14 mouse cellular contexts compared by ENCODE assay signal in genomic region chr19:18615680-18616240, GRCm38 (mm10). TPM values are rescaled to one million over a fixed set of nuclear protein-coding genes. Genes with fewer than 3 reads are reported as not detected.
A peak's percentile ranks its signal among the peaks of the same experiment; 100 is the strongest.
DNase-seq lines count a peak whose midpoint lies in the region; ATAC-seq and TF ChIP-seq lines count a peak whose summit lies in the region.
"Had no signal": no experiment of that assay in that cellular context is flagged by ENCODE, and none has a peak within 500 bp of the region (broad histone marks: within the 10 kb centered on the region; RNA-seq: fewer than 3 reads in every experiment).

No protein-coding gene starts in this region.

- TF ChIP-seq CTCF in lung, postnatal 0 days (IDR thresholded peaks at IDR 0.05) = no peak

- H3K4me3 ChIP-seq in hindbrain, embryonic 15.5 days = no peak overlapping the region
- H3K4me3 ChIP-seq in hindbrain, embryonic 12.5 days = no peak overlapping the region
- H3K4me3 ChIP-seq in lung, postnatal 0 days (ENCODE audit: low read depth, low read length) = no peak overlapping the region
- no peak overlapping the region for H3K4me3 ChIP-seq in neural tube, embryonic 15.5 days (replicated peaks)
- H3K4me3 ChIP-seq: hindbrain, embryonic 13.5 days; limb, embryonic 13.5 days had no signal

- H3K36me3 ChIP-seq in hindbrain, embryonic 15.5 days = no peaks in the 10 kb centered on the region
- H3K36me3 ChIP-seq in hindbrain, embryonic 12.5 days = no peaks in the 10 kb centered on the region
- H3K36me3 ChIP-seq in lung, postnatal 0 days (ENCODE audit: insufficient read depth, low read length) = no peaks in the 10 kb centered on the region
- no peaks in the 10 kb centered on the region for H3K36me3 ChIP-seq in neural tube, embryonic 15.5 days
- H3K36me3 ChIP-seq: hindbrain, embryonic 13.5 days; limb, embryonic 13.5 days had no signal

- no peak overlapping the region for H3K9ac ChIP-seq in hindbrain, embryonic 15.5 days
- H3K9ac ChIP-seq in hindbrain, embryonic 12.5 days = no peak overlapping the region
- no peak overlapping the region for H3K9ac ChIP-seq in lung, postnatal 0 days (replicated peaks; ENCODE audit: low read depth)
- no peak overlapping the region for H3K9ac ChIP-seq in neural tube, embryonic 15.5 days (replicated peaks)
- H3K9ac ChIP-seq: hindbrain, embryonic 13.5 days; limb, embryonic 13.5 days had no signal

- ATAC-seq in hindbrain, embryonic 15.5 days (ENCODE audit: low FRiP score, low read depth) = no peak
- ATAC-seq in hindbrain, embryonic 12.5 days (ENCODE audit: low FRiP score) = no peak
- no peak for ATAC-seq in lung, postnatal 0 days
- ATAC-seq in granulocyte monocyte progenitor cell, adult 5-6 weeks (replicated peaks; ENCODE audit: poor library complexity, severe bottlenecking) = 0 out of 2 replicates have a peak, but pooled peaks have one; percentile 12
- ATAC-seq in neural tube, embryonic 15.5 days (ENCODE audit: low FRiP score) = no peak
- ATAC-seq: activated CD4-positive, CD25-positive, alpha-beta regulatory T cell, adult 4 months; CD4-positive, CD25-positive, alpha-beta regulatory T cell, adult 4 months had no signal

- no peaks in the 10 kb centered on the region for H3K4me1 ChIP-seq in hindbrain, embryonic 15.5 days (replicated peaks)
- 0 out of 2 replicates have a peak, but pooled peaks cover 3% of the 10 kb centered on the region for H3K4me1 ChIP-seq in hindbrain, embryonic 12.5 days
- peaks cover 16% of the 10 kb centered on the region; the same call in 1 of the 2 replicates for H3K4me1 ChIP-seq in lung, postnatal 0 days (ENCODE audit: insufficient read depth, low read depth, low read length)
- no peaks in the 10 kb centered on the region for H3K4me1 ChIP-seq in neural tube, embryonic 15.5 days

- DNase-seq in lung, postnatal 0 days (ENCODE audit: low spot score) = peak; percentile 26
- DNase-seq in lung, adult 18-20 months = no peak
- no peak for DNase-seq in layer of hippocampus, adult 8-10 months (ENCODE audit: low spot score in 2 of 2)
- DNase-seq in urinary bladder, postnatal 25 days (ENCODE audit: low spot score) = no peak
- DNase-seq: cerebellum, adult 11-12 months; spleen, adult 18-20 months had no signal

- no peaks in the 10 kb centered on the region for H3K27me3 ChIP-seq in hindbrain, embryonic 15.5 days
- H3K27me3 ChIP-seq in hindbrain, embryonic 12.5 days = no peaks in the 10 kb centered on the region
- H3K27me3 ChIP-seq in lung, postnatal 0 days (replicated peaks; ENCODE audit: insufficient read depth, low read length) = no peaks in the 10 kb centered on the region
- no peaks in the 10 kb centered on the region for H3K27me3 ChIP-seq in neural tube, embryonic 15.5 days (replicated peaks)
- H3K27me3 ChIP-seq: hindbrain, embryonic 13.5 days; limb, embryonic 13.5 days had no signal

- H3K4me2 ChIP-seq in hindbrain, embryonic 15.5 days = no peak overlapping the region
- H3K4me2 ChIP-seq in hindbrain, embryonic 12.5 days (replicated peaks) = no peak overlapping the region
- H3K4me2 ChIP-seq in lung, postnatal 0 days (replicated peaks; ENCODE audit: low read depth, low read length) = peak overlapping the region; percentile 32
- H3K4me2 ChIP-seq in neural tube, embryonic 15.5 days = no peak overlapping the region
- H3K4me2 ChIP-seq: hindbrain, embryonic 13.5 days; limb, embryonic 13.5 days had no signal

- H3K9me3 ChIP-seq in hindbrain, embryonic 15.5 days = no peaks in the 10 kb centered on the region
- H3K9me3 ChIP-seq in hindbrain, embryonic 12.5 days (replicated peaks) = no peaks in the 10 kb centered on the region
- H3K9me3 ChIP-seq in lung, postnatal 0 days (ENCODE audit: low read length) = no peaks in the 10 kb centered on the region
- H3K9me3 ChIP-seq in neural tube, embryonic 15.5 days (replicated peaks) = no peaks in the 10 kb centered on the region
- H3K9me3 ChIP-seq: hindbrain, embryonic 13.5 days; limb, embryonic 13.5 days had no signal

- peak overlapping the region; percentile 63; the same call in 1 of the 2 replicates for H3K27ac ChIP-seq in hindbrain, embryonic 15.5 days (replicated peaks)
- H3K27ac ChIP-seq in hindbrain, embryonic 12.5 days = no peak overlapping the region
- H3K27ac ChIP-seq in lung, postnatal 0 days (ENCODE audit: low read length) = peak overlapping the region; percentile 66
- H3K27ac ChIP-seq in neural tube, embryonic 15.5 days (replicated peaks) = peak overlapping the region; percentile 3
- H3K27ac ChIP-seq: hindbrain, embryonic 13.5 days; limb, embryonic 13.5 days had no signal

- WGBS in hindbrain, embryonic 15.5 days = 68% methylated on average over 9 of the region's 9 CpGs
- WGBS in hindbrain, embryonic 12.5 days = 74% methylated on average over 9 of the region's 9 CpGs
- 55% methylated on average over 9 of the region's 9 CpGs for WGBS in lung, postnatal 0 days
- 73% methylated on average over 9 of the region's 9 CpGs for WGBS in neural tube, embryonic 15.5 days

- no peak for TF ChIP-seq EP300 in lung, postnatal 0 days (IDR thresholded peaks at IDR 0.05)

RNA-seq across cellular contexts. Expression of gene Ostf1, which starts 15.9 kb away (rescaled TPM):
- 53.1 and 56.7 TPM in 2 replicates for polyA plus RNA-seq in hindbrain, embryonic 15.5 days (2015; fragmentation: Nextera tagmentation; extraction: Ambion mirVana)
- polyA plus RNA-seq in hindbrain, embryonic 12.5 days (2016; fragmentation: Nextera tagmentation; extraction: Ambion mirVana) = 45.3 and 46.5 TPM in 2 replicates
- polyA plus RNA-seq in lung, postnatal 0 days (2015; fragmentation: Nextera tagmentation; extraction: Ambion mirVana) = 215 and 248 TPM in 2 replicates
- total RNA-seq in granulocyte monocyte progenitor cell, adult 5-6 weeks (2014; fragmentation: Nextera tagmentation) = 139 and 152 TPM in 2 replicates
- 208 and 230 TPM in 2 replicates for total RNA-seq in granulocyte monocyte progenitor cell, adult 5-6 weeks (2017)
- polyA plus RNA-seq in neural tube, embryonic 15.5 days (2015; fragmentation: Nextera tagmentation; extraction: Ambion mirVana) = 43.9 and 55.2 TPM in 2 replicates
- total RNA-seq in layer of hippocampus, adult 8-10 months (2022) = 10 to 100 TPM; 23.5 to 35.8 (median 27.8) TPM

RNA-seq across cellular contexts. Expression of gene Nmrk1, which starts 16.0 kb away (rescaled TPM):
- polyA plus RNA-seq in hindbrain, embryonic 15.5 days (2015; fragmentation: Nextera tagmentation; extraction: Ambion mirVana) = 9.3 and 10.0 TPM in 2 replicates
- polyA plus RNA-seq in hindbrain, embryonic 12.5 days (2016; fragmentation: Nextera tagmentation; extraction: Ambion mirVana) = 9.2 and 9.9 TPM in 2 replicates
- 5.0 and 7.4 TPM in 2 replicates for polyA plus RNA-seq in lung, postnatal 0 days (2015; fragmentation: Nextera tagmentation; extraction: Ambion mirVana)
- total RNA-seq in granulocyte monocyte progenitor cell, adult 5-6 weeks (2014; fragmentation: Nextera tagmentation) = 6.6 and 14.9 TPM in 2 replicates
- 2.0 and 15.9 TPM in 2 replicates for total RNA-seq in granulocyte monocyte progenitor cell, adult 5-6 weeks (2017)
- 8.3 and 10.1 TPM in 2 replicates for polyA plus RNA-seq in neural tube, embryonic 15.5 days (2015; fragmentation: Nextera tagmentation; extraction: Ambion mirVana)
- 10 to 100 TPM in 3 of 4 experiments, 1 to 10 TPM in 1; 8.0 to 11.0 (median 10.7) TPM for total RNA-seq in layer of hippocampus, adult 8-10 months (2022)

RNA-seq across cellular contexts. Expression of gene Carnmt1, which starts 54.8 kb away (rescaled TPM):
- polyA plus RNA-seq in hindbrain, embryonic 15.5 days (2015; fragmentation: Nextera tagmentation; extraction: Ambion mirVana) = 15.2 and 19.3 TPM in 2 replicates
- polyA plus RNA-seq in hindbrain, embryonic 12.5 days (2016; fragmentation: Nextera tagmentation; extraction: Ambion mirVana) = 26.9 and 29.6 TPM in 2 replicates
- 21.1 and 25.1 TPM in 2 replicates for polyA plus RNA-seq in lung, postnatal 0 days (2015; fragmentation: Nextera tagmentation; extraction: Ambion mirVana)
- total RNA-seq in granulocyte monocyte progenitor cell, adult 5-6 weeks (2014; fragmentation: Nextera tagmentation) = 22.6 and 29.8 TPM in 2 replicates
- total RNA-seq in granulocyte monocyte progenitor cell, adult 5-6 weeks (2017) = 24.1 and 58.0 TPM in 2 replicates
- 12.7 and 14.1 TPM in 2 replicates for polyA plus RNA-seq in neural tube, embryonic 15.5 days (2015; fragmentation: Nextera tagmentation; extraction: Ambion mirVana)
- 10 to 100 TPM in 3 of 4 experiments, 1 to 10 TPM in 1; 9.7 to 14.1 (median 10.7) TPM for total RNA-seq in layer of hippocampus, adult 8-10 months (2022)
